Mouse (Mus musculus) adipocyte (in vitro differentiated cells): ENCODE measurements around the gene Nt5c1b.

Experiments
- DNase-seq: peaks from one replicate; pipeline ENCODE4 v3.0.0-alpha.2; 2016; ENCODE audit warnings: low spot score

Nt5c1b gene

DNA sequence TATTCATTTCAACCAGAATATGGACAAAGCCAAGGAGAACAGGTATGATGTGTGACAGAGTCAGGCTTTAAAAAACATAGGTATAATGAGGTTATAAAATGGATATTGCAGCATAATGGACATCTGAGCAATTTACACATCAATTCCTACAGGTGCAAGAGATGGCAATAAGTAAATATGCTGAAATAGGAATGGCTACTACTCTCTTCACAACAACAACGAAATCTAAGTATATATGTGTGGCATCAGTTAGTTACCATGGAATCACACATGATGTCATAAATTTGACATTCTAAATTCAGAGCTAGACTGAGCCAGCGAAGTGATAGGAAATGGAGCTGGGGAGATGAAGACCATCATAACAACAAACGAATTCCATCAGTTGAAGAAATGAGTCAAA is at the start of gene Nt5c1b:
TSS of gene Nt5c1b (plus strand) at position 301 of the 400 bp plus-strand sequence.
- DNase-seq, result no peak

DNA sequence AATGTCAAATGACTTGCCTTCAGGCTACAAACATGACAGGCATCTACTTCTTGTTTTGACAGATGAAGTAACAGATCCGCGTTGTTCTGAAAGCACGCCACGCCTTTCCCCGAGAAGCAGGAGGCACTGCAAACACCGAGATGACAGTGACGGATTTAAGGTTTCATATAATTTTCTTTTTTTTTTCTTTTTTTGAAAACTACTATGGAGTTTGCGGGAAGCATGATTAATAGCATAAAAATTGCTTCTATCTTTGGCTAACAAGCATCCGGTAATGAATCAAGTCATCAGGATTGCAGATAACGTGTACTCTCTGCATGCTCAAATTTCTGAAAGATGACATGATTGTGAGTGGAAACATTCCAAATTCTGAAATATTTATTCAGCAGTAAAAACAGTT is 42.1 kb upstream of the Nt5c1b start:
- DNase-seq, result no peak

DNA sequence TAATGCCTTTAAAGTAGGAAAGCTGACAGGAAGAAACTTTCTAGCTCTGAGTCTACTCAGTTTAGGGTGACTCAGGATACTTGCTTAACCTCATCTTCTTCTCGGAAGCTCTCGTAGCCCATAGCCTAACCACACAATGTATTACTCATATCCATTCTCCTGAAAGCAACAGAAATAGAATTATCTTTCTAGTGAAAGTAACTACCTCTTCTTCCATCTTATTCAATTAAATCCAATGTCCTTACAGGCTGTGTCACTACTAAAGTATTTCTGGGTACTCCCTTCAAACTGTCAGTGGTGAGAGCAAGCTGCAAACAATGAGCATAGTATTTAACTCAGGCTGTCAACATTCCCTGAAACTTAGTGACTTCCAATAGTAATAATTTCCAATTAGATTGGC is 40.3 kb upstream of the Nt5c1b start:
- no peak for DNase-seq

DNA sequence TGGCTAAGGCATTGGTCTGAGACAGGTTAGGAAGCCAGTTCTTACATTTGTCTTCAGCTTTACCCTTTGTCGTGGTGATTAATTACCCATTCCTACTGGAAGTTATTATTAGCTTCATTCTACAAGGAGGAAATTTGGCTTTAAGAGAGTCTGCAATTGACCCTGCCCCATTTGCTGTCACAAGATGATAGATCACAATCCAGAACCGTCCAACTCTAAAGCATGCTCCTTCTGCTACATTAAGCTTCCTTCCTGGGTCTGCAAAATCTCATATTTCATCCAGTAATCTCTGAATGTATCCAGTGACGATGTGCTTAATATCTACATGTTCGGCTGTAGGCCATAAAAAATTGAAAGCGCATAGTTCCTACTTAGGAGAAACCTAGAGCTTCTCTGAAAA is 29.2 kb upstream of the Nt5c1b start:
- no peak for DNase-seq

DNA sequence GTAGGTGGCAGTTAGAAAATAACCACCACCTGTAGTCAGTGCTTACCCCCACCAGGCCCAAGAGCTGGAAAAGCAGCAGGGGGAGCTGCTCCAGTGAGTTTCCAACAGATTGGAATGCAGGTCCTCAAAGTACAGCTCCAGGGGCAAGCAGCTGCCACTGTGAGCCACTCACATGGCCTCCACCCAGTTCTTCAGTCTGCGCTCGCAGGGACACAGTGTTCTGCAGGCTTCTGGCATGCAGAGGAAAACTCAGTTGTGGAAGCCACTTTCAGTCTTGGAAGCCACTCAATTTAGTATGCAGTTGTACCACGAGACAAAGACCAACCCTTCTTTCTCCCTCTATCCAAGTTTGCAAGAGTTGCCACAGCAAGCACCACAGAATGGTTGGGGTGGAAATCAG is 19.1 kb upstream of the Nt5c1b start:
- peak; percentile 13 for DNase-seq

DNA sequence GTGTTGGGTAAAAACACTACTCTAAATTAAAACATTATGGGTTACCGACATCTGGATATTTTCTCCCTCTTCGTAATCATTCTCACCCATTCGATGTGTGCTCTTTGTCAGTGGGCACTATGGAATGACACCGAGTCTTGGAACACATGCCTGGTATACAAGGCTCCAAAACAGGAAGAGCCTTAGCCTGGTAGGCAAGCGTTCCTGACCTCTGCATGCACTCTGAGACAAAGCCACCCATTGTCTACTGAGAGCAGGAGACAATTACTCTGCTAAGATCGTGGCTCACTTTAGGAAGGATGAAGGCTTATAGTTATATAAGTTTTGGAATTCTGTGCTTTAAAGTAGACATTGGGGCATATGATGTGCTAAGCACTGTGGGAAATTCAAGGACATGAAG is 12.0 kb upstream of the Nt5c1b start:
- DNase-seq, result no peak

DNA sequence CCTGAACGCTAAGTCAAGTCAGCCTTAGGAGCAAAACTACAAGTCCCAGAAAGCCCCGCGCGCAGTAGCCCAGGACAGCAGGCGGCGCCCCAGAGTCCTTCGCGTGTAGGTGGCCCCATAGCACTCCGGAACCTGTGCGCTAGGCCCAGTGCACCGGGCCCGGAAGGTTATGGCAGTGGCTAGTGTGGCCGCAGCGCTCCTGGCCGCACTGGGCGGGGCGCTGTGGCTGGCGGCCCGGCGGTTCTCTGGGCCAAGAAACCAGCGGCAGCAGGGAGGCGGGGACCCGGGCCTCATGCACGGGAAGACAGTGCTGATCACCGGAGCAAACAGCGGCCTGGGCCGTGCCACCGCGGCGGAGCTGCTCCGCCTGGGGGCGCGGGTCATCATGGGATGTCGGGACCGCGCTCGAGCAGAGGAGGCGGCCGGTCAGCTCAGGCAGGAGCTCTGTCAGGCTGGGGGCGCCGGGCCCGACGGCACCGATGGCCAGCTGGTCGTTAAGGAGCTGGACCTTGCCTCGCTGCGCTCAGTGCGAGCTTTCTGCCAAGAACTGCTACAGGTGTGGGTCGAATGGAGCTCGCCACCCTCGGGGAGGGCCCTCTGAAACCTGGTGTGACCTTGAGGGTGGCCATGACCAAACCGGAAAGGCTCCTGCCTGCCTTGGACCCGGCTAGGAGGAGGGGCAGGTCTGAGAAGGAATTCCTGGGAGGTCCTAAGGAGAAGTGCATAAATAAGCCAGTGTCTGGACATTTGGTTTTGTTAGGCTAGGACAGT is 21.1 kb downstream of the Nt5c1b start, which contains the start of gene Rdh14:
TSS of gene Rdh14 (plus strand) at position 102 of the 771 bp plus-strand sequence.
- DNase-seq, result peak; percentile 96

DNA sequence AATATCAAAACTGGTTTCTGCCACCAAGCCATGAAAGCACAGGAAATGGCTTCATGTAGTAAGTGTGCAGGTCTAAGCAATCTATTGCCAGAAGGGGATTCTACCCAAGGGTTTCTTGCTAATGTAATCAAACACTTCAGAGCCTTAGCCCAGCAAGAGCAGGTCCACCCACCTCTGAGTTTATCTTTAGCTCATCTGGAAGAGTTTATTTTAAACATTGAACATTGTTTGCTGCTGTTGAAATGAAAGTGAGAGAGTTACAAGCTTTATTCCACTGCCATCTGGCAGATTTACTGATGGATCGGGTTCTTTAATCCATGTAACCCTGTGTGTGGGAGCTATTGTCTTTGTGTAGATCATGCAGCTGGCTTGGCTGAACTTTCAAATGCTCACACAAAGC is 31.0 kb downstream of the Nt5c1b start:
- no peak for DNase-seq

DNA sequence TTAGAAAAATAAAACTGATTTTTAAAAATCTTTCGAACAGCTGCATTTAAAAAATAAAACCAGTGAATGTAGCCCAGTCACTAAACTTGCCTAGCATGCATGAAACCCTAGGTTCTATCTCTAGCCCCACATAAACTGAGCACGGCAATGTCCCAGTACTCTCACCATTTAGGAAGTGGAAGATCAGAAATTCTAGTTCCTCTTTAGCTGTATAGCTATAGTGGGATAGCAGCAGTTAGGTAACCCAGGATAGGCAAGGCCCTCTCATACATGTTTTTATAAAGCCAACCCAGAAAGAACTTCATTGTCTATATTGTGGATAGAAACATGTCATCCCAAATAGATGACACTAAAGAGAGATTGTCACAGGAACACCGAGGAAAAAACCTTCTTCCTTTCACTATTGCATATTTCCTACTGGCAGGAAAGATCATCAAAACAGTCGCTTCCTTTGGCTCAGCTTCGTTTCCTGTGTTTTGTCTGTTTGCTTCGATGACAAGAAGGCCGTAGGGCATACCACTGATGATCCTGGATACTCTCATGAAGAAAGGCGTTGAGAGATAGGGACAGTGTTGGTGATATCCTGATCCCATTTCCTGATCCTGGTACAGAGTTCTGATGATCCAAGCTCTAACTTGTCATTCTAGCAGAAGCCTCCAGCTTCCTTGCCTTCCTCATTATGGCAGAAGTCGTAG is 32.8 kb downstream of the Nt5c1b start:
- DNase-seq, result no peak

DNA sequence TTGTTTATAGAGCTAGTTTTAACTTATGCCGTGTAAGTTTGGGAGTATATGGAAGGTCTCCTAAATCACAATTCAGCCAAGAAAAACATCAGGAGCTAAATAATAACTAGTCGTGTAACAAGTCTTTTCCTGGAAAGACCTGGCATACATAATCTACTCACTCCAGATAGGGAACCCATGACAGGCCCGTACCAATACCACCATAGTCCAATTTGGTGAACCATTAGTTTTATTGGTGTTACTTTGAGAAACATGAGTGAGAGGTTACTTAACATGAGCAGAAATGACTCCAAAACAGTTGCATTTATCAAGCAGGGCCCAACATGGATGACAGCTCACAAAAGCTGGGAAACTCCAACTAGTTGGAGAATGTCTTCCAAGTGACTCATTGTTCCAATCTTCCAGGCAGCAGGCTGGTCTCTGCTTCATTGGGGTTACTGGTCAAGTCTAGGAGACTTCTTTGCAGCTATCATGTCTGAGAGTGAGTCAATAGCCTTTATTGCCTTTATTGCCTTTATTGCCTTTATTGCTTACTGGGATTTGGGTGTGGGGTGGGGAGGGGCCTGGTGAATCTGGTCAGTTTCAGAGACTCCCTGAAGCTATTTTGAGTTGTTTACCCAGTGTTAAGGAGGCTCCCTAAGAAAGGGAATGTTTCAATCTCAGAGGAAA is 40.9 kb downstream of the Nt5c1b start:
- DNase-seq, result peak; percentile 36

DNA sequence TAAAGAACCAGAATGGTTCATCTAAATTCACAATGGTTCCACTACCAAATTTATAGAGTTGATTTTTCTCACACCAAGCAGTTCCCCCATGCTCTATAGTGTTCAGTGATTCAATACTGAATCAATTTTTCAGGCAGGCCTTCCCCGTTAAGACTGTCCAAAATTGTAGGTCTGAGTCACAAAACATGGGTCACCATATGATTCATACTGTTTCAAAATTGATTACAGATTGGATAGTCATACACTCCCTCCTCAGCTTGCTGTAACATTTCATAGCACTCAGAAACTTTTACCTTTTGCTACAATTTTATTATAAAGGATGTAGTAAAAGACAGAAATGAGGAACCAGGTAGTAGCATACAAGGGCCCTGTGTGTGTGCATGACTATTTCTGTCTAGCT is 41.7 kb downstream of the Nt5c1b start:
- DNase-seq, result no peak

DNA sequence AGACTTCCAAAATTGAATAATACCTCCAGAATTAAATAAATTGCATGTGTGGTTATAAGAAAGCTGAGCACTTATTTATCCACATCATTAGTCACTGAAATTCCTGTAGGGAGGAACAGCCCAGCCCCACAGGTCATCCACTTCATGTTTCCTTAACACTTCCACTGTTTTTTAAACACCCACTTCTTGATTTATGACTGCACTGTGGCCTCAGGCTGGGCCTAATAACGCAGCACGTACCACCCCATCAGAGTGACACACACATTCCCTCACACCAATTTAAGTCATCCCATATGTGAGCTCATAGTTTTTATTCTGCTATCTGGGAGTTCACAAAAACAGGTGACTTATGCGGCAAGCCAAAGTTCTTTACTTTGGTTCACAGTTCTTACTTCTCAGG is 52.6 kb downstream of the Nt5c1b start:
- DNase-seq, result no peak

DNA sequence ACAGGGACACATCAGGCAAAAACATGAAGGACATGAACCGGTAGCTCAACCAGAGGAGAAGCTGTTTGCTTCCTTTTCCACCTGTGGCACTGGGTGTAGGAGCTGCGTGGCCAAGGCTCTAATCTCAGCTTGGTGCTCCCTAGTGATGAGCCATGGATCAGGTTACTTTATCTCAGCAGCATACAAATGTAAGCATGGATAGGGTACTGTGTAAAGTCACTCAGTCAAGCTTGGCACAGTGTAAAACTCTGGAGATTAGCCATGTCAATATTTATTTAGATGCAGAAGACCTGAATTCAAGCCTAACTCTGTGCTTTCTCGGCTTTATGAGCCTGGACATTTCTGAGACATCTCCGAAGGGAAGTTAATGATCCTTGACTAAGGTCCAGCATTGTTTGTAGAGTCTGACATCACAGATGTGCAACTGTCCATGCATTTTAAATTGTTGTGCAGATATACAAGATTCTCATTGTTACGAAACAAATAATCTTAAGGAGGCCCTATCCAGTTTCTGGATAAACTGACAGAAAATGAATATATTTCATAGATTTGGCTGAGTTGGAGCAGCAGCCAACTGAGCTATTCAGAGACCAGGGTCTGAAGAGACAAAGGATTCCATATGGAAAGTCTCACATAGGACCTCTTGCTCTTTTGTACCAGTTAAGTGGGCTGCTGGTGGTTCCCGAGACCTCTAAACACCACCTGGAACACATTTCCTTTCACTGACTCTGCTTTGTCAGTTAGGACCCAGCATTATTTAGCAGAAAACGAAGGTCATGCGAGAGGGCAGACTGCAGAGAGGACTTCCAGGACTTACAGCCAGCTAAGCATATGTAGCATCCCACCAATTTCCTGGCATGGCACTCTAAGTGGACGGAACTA is 56.5 kb downstream of the Nt5c1b start:
- no peak for DNase-seq

DNA sequence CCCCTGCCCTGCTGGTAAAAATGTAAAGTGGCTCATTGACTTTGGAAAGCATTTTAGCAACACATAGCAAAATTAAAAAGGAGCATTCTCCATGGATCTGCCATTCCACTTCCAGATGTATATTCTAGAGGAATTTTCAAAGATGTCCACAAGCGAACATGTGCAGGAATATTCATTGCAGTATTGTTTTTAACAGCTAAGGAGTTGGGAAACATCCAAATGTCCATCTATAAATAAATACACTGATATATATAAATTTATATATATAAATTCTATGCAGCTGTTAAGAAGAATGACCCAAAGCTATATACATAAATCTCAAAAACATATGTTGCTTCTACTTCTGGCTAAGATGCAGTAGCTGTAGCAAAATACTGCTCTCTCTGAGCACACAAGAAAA is 61.2 kb downstream of the Nt5c1b start:
- no peak for DNase-seq

DNA sequence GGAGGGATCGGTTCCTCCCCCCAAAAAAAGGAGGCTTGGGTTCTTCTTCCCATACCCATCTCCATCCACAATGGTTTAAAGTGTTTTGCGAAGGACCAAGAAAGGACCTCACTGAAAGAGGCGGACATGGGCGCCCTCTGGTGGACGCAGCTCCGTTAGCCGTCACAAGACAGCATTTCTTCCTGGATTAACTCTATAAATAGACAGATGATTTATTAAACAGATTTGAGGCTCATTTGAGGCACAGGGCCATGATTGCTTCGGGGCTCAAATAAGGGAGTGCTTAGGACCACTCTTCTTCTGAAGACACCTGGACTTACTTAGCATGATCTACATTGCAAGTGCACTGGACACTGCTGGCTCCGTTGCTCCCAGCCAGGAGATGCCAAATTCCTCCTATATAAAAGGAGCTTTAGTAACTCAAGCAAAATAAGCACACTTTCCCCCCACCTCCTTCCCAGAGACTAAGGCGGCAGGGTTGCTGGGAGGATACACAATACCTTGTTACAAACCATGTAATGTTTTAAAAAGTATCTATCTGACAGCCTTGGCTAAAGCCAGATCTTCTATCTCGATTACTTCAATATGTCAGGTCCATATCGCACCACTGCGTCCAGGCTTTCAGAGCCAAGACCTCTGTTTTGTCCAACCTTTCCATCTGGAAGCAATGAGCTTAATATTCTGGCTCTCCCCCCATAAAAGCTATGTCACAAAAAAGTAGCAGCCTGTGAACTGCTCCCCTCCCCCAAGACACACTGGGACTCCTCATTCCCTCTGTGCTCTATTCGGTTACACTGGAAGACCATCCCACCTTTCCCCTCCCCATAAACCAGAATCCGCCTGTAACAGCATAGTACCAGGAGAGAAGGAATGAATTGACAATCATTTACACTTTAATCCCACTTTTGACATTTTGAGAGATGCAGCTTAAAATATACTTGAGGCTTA is 68.6 kb downstream of the Nt5c1b start:
- DNase-seq, result peak; percentile 84
